Mouse (Mus musculus) myocyte (in vitro differentiated cells): ENCODE results near the gene Cacnb3.

Experiments
- CEBPB ChIP-seq: IDR thresholded peaks from 2 replicates; pipeline ENCODE4 v1.6.1; 2011; ENCODE audit warnings: mild to moderate bottlenecking, moderate library complexity; ENCODE audit not compliant: poor library complexity, insufficient read depth, severe bottlenecking
- E2F4 ChIP-seq: IDR thresholded peaks from one replicate; pipeline ENCODE4 v1.6.1; 2011; ENCODE audit warnings: mild to moderate bottlenecking, control low read depth, moderate library complexity; ENCODE audit not compliant: insufficient read depth
- MAX ChIP-seq: IDR thresholded peaks from one replicate; pipeline ENCODE4 v1.6.1; 2011; ENCODE audit warnings: low read depth, mild to moderate bottlenecking, control low read depth
- MYOD1 ChIP-seq, 3 experiments: IDR thresholded peaks; one replicate each; pipeline ENCODE4 v1.6.1; 2011; ENCODE audit warnings: control low read depth in 2 of 3, low read depth in 2 of 3, mild to moderate bottlenecking in 2 of 3, moderate library complexity in 1 of 3; ENCODE audit not compliant: insufficient read length in 2 of 3, control insufficient read depth in 1 of 3
- MYOG ChIP-seq, 3 experiments: IDR thresholded peaks; one replicate each; pipeline ENCODE4 v1.6.1; 2011; ENCODE audit warnings: control low read depth in 2 of 3, low read depth in 2 of 3, mild to moderate bottlenecking in 2 of 3; ENCODE audit not compliant: insufficient read length in 2 of 3, control insufficient read depth in 1 of 3, insufficient read depth in 1 of 3
- POLR2A ChIP-seq: IDR thresholded peaks from one replicate; pipeline ENCODE4 v1.6.1; 2011; ENCODE audit warnings: low read depth, mild to moderate bottlenecking, control low read depth, moderate library complexity; ENCODE audit not compliant: insufficient read length
- POLR2AphosphoS2 ChIP-seq: IDR thresholded peaks from one replicate; pipeline ENCODE4 v1.6.1; 2011; ENCODE audit warnings: low read depth, control low read depth; ENCODE audit not compliant: insufficient read length
- REST ChIP-seq: IDR thresholded peaks from one replicate; pipeline ENCODE4 v1.6.1; 2011; ENCODE audit warnings: mild to moderate bottlenecking, control low read depth, moderate library complexity; ENCODE audit not compliant: insufficient read depth, insufficient read length
- SRF ChIP-seq: IDR thresholded peaks from one replicate; pipeline ENCODE4 v1.6.1; 2011; ENCODE audit warnings: low read depth; ENCODE audit not compliant: control insufficient read depth, insufficient read length
- TCF12 ChIP-seq: IDR thresholded peaks from one replicate; pipeline ENCODE4 v1.6.1; 2011; ENCODE audit warnings: mild to moderate bottlenecking, control low read depth; ENCODE audit not compliant: poor library complexity, insufficient read depth, severe bottlenecking
- TCF3 ChIP-seq: IDR thresholded peaks from one replicate; pipeline ENCODE4 v1.6.1; 2011; ENCODE audit warnings: low read depth, control low read depth; ENCODE audit not compliant: insufficient read length
- USF1 ChIP-seq: IDR thresholded peaks from one replicate; pipeline ENCODE4 v1.6.1; 2011; ENCODE audit warnings: low read depth, mild to moderate bottlenecking, control low read depth, moderate library complexity

GRCm38 (mm10) chr15:98622199-98622598 is 8.4 kb upstream of the Cacnb3 start:
- TF ChIP-seq USF1 (no peak), POLR2A (no peak), POLR2AphosphoS2 (no peak), MYOG (IDR thresholded peaks at IDR 0.05; ENCODE audit: control insufficient read depth in 1 of 3, insufficient read depth in 1 of 3, insufficient read length in 2 of 3, low read depth in 2 of 3) (no peak), E2F4 (no peak), TCF12 (no peak), MAX (no peak), CEBPB (no peak), REST (no peak), MYOD1 (IDR thresholded peaks at IDR 0.05; ENCODE audit: control insufficient read depth in 1 of 3, insufficient read length in 2 of 3, low read depth in 2 of 3) (no peak), SRF (peak; percentile 27), TCF3 (no peak)
